Mouse (Mus musculus) lung, postnatal 0 days (tissue): ENCODE results near the gene Cdc42. TPM values are rescaled to one million over a fixed set of nuclear protein-coding genes. Genes with fewer than 3 reads are reported as not detected.

ENCODE experiments used
- ATAC-seq: fragments of 200-750 bp; cut with Nextera tagmentation; 2 replicates; pipeline ENCODE4 v1.8.0; 2017; ENCODE audit warnings: moderate library complexity
- DNase-seq: peaks from one replicate; pipeline ENCODE4 v3.0.0-alpha.2; 2016; ENCODE audit warnings: low spot score
- H3K27ac ChIP-seq: fragments of 300-500 bp; sonication (generic); 2 replicates; pipeline ENCODE4 v1.5.1; 2014; ENCODE audit warnings: antibody characterized with exemption, mild to moderate bottlenecking, low read length, mixed read lengths
- H3K27me3 ChIP-seq: fragments of 300-500 bp; sonication (generic); replicated peaks from 2 replicates; pipeline ENCODE4 v1.6.1; 2014; ENCODE audit warnings: low read length, mixed read lengths; ENCODE audit not compliant: insufficient read depth
- H3K36me3 ChIP-seq: fragments of 300-500 bp; sonication (generic); 2 replicates; pipeline ENCODE4 v1.6.1; 2014; ENCODE audit warnings: low read length, mixed read lengths; ENCODE audit not compliant: insufficient read depth
- H3K4me1 ChIP-seq: fragments of 300-500 bp; sonication (generic); 2 replicates; pipeline ENCODE4 v1.6.1; 2014; ENCODE audit warnings: antibody characterized with exemption, low read depth, low read length, mixed read lengths; ENCODE audit not compliant: insufficient read depth
- H3K4me2 ChIP-seq: fragments of 300-500 bp; sonication (generic); replicated peaks from 2 replicates; pipeline ENCODE4 v1.6.1; 2014; ENCODE audit warnings: low read depth, mild to moderate bottlenecking, low read length, moderate library complexity, mixed read lengths
- H3K4me3 ChIP-seq: fragments of 300-500 bp; sonication (generic); 2 replicates; pipeline ENCODE4 v1.5.1; 2014; ENCODE audit warnings: low read depth, low read length
- H3K9ac ChIP-seq: fragments of 300-500 bp; sonication (generic); replicated peaks from 2 replicates; pipeline ENCODE4 v1.6.1; 2014; ENCODE audit warnings: low read depth, mild to moderate bottlenecking
- H3K9me3 ChIP-seq: fragments of 300-500 bp; sonication (generic); 2 replicates; pipeline ENCODE4 v1.6.1; 2016; ENCODE audit warnings: low read length, mixed read lengths
- CTCF ChIP-seq: IDR thresholded peaks from 2 replicates; pipeline ENCODE4 v1.5.1; 2016; ENCODE audit warnings: antibody characterized with exemption, mild to moderate bottlenecking
- EP300 ChIP-seq: IDR thresholded peaks from 2 replicates; pipeline ENCODE4 v1.6.1; 2016; ENCODE audit warnings: antibody characterized with exemption, mild to moderate bottlenecking, control low read depth
- WGBS: fragments of 180-500 bp; shearing (Covaris S2); extraction: QIAGEN DNeasy Blood & Tissue Kit; methylation state at CpG from one replicate; pipeline ENCODE4 v1.1.7; 2014; 5-methylcytosine and 5-hydroxymethylcytosine counted together
- polyA plus RNA-seq: library from polyadenylated mRNA; unstranded; fragments of >200 nt; fragmentation: Nextera tagmentation; extraction: Ambion mirVana; gene quantifications from 2 replicates; pipeline ENCODE4 v1.2.1, GENCODE M21; 2015

Gene Cdc42
- polyA plus RNA-seq, 1 experiment from 2014 or later, result 545 TPM

- no peak overlapping the region for H3K4me2 ChIP-seq
- TF ChIP-seq EP300, result no peak
- no peak for TF ChIP-seq CTCF
- H3K36me3 ChIP-seq, result no peaks in the 10 kb centered on the region
- 86% methylated on average over 1 of the region's 1 CpGs for WGBS
- H3K27me3 ChIP-seq, result no peaks in the 10 kb centered on the region
- H3K4me3 ChIP-seq, result no peak overlapping the region
- peaks cover 7% of the 10 kb centered on the region; the same call in 1 of the 2 replicates for H3K4me1 ChIP-seq
- H3K9me3 ChIP-seq, result no peaks in the 10 kb centered on the region
- DNase-seq (no peak), ATAC-seq (no peak)
- H3K27ac ChIP-seq, result no peak overlapping the region
- no peak overlapping the region for H3K9ac ChIP-seq
These were observed 11.7 kb downstream of the Cdc42 start for GRCm38 (mm10) chr4:137345790-137346189.

- Histone ChIP-seq H3K36me3 (no peaks in the 10 kb centered on the region), H3K9me3 (no peaks in the 10 kb centered on the region), H3K4me2 (no peak overlapping the region), H3K27ac (no peak overlapping the region), H3K27me3 (no peaks in the 10 kb centered on the region), H3K4me3 (no peak overlapping the region), H3K4me1 (peaks cover 7% of the 10 kb centered on the region; the same call in 1 of the 2 replicates), H3K9ac (no peak overlapping the region)
- TF ChIP-seq CTCF, result no peak
- no peak for TF ChIP-seq EP300
- ATAC-seq (no peak), DNase-seq (no peak)
- 73% methylated on average over 2 of the region's 2 CpGs for WGBS
These were observed 12.4 kb downstream of the Cdc42 start for GRCm38 (mm10) chr4:137345112-137345511.

- no peak overlapping the region for H3K27ac ChIP-seq
- 65% methylated on average over 1 of the region's 1 CpGs for WGBS
- H3K9me3 ChIP-seq, result no peaks in the 10 kb centered on the region
- H3K9ac ChIP-seq, result no peak overlapping the region
- DNase-seq, result no peak
- no peaks in the 10 kb centered on the region; the same call in 1 of the 2 replicates for H3K4me1 ChIP-seq
- no peaks in the 10 kb centered on the region for H3K27me3 ChIP-seq
- ATAC-seq, result no peak
- H3K4me3 ChIP-seq, result no peak overlapping the region
- no peaks in the 10 kb centered on the region for H3K36me3 ChIP-seq
- TF ChIP-seq CTCF, result no peak
- no peak for TF ChIP-seq EP300
- no peak overlapping the region for H3K4me2 ChIP-seq
These were observed 14.7 kb downstream of the Cdc42 start for GRCm38 (mm10) chr4:137342816-137343215.

- peak; percentile 42 for DNase-seq
- Histone ChIP-seq H3K27me3 (no peaks in the 10 kb centered on the region), H3K9me3 (no peaks in the 10 kb centered on the region), H3K4me3 (no peak overlapping the region), H3K9ac (no peak overlapping the region), H3K36me3 (no peaks in the 10 kb centered on the region), H3K4me2 (no peak overlapping the region), H3K4me1 (no peaks in the 10 kb centered on the region; the same call in 1 of the 2 replicates), H3K27ac (no peak overlapping the region)
- ATAC-seq, result peak; percentile 26; the same call in 1 of the 2 replicates
- TF ChIP-seq EP300 (no peak), CTCF (no peak)
- 70% methylated on average over 1 of the region's 1 CpGs for WGBS
These were observed 18.1 kb downstream of the Cdc42 start for GRCm38 (mm10) chr4:137339415-137339814.

- Histone ChIP-seq H3K4me1 (no peaks in the 10 kb centered on the region; the same call in 1 of the 2 replicates), H3K4me2 (no peak overlapping the region), H3K9me3 (no peaks in the 10 kb centered on the region), H3K27ac (no peak overlapping the region), H3K9ac (no peak overlapping the region), H3K36me3 (peaks cover 6% of the 10 kb centered on the region; the same call in 1 of the 2 replicates), H3K4me3 (no peak overlapping the region), H3K27me3 (no peaks in the 10 kb centered on the region)
- DNase-seq (no peak), ATAC-seq (no peak)
- TF ChIP-seq EP300 (no peak), CTCF (no peak)
- WGBS, result 83% methylated on average over 5 of the region's 5 CpGs
These were observed 21.1 kb downstream of the Cdc42 start for GRCm38 (mm10) chr4:137336468-137336867.

GRCm38 (mm10) chr4:137332051-137332450 lies 25.5 kb downstream of the Cdc42 start:
- TF ChIP-seq EP300 (no peak), CTCF (no peak)
- no peaks in the 10 kb centered on the region for H3K4me1 ChIP-seq

GRCm38 (mm10) chr4:137326494-137326893 lies 31.0 kb downstream of the Cdc42 start:
- Histone ChIP-seq H3K9me3 (no peaks in the 10 kb centered on the region), H3K4me2 (no peak overlapping the region), H3K4me1 (no peaks in the 10 kb centered on the region), H3K9ac (no peak overlapping the region), H3K36me3 (peaks cover 20% of the 10 kb centered on the region; the same call in 1 of the 2 replicates), H3K27ac (no peak overlapping the region), H3K27me3 (no peaks in the 10 kb centered on the region), H3K4me3 (no peak overlapping the region)
- 82% methylated on average over 3 of the region's 3 CpGs for WGBS
- DNase-seq (no peak), ATAC-seq (no peak)
- TF ChIP-seq CTCF (no peak), EP300 (no peak)

More at GRCm38 (mm10) chr4:137332051-137332450, 25.5 kb downstream of the Cdc42 start:
- H3K27me3 ChIP-seq, result no peaks in the 10 kb centered on the region
- no peak overlapping the region for H3K27ac ChIP-seq
- peaks cover 23% of the 10 kb centered on the region; the same call in 1 of the 2 replicates for H3K36me3 ChIP-seq
- H3K4me2 ChIP-seq, result no peak overlapping the region
- no peaks in the 10 kb centered on the region for H3K9me3 ChIP-seq
- no peak overlapping the region for H3K4me3 ChIP-seq
- ATAC-seq (no peak), DNase-seq (no peak)
- H3K9ac ChIP-seq, result no peak overlapping the region
